Mouse (Mus musculus): ENCODE data around the gene Prg4. TPM values are rescaled to one million over a fixed set of nuclear protein-coding genes. Genes with fewer than 3 reads are reported as not detected.

The Prg4 gene
- total RNA-seq (2021) (10 to 100 TPM; 16.8 to 27.1 TPM), polyA plus RNA-seq (2012; rRNA removed) (9.1 and 9.7 TPM in 2 replicates)
- long read RNA-seq, partial matches to known transcripts: 3 of 5 reads
- long read RNA-seq, other reads (novel, unspliced or antisense): 2 of 5 reads

- H3K4me3 ChIP-seq: peak within 1 kb of the TSS; percentile 14; the same call in 1 of the 2 replicates
- intact Hi-C loops (cut with DNase I): no loop called here
Observed at GRCm38 (mm10) chr1:150466132-150466531, at the start of gene Prg4. TSS of gene Prg4 (minus strand) at chr1:150466165.

GRCm38 (mm10) chr1:150513041-150513440 is 47.1 kb upstream of the Prg4 start:
- Histone ChIP-seq H3K4me1 (ENCODE audit: control insufficient read depth, insufficient read depth, low read length) (no peaks in the 10 kb centered on the region), H3K27me3 (ENCODE audit: control insufficient read depth, insufficient read depth, low read length) (no peaks in the 10 kb centered on the region), H3K9ac (ENCODE audit: low read depth, low read length) (no peak overlapping the region), H3K36me3 (ENCODE audit: control insufficient read depth, insufficient read depth, low read length) (no peaks in the 10 kb centered on the region), H3K79me2 (replicated peaks; ENCODE audit: control insufficient read depth, insufficient read depth, low read length) (no peaks in the 10 kb centered on the region), H3K4me3 (no peak overlapping the region), H3K27ac (no peak overlapping the region)
- DNase-seq: no peak
- intact Hi-C loops (cut with DNase I): no loop called here
- TF ChIP-seq CTCF (IDR thresholded peaks at IDR 0.05) (no peak), EP300 (IDR thresholded peaks at IDR 0.05; ENCODE audit: insufficient read depth, low read depth, low read length) (no peak), POLR2A (IDR thresholded peaks at IDR 0.05; ENCODE audit: insufficient read depth, low read depth, low read length) (no peak)
- 89% methylated on average over 2 of the region's 2 CpGs for WGBS

More at GRCm38 (mm10) chr1:150466132-150466531, at the start of gene Prg4:
- Histone ChIP-seq H3K27ac (peak within 1 kb of the TSS; percentile 51), H3K36me3 (ENCODE audit: control insufficient read depth, insufficient read depth, low read length) (no peaks in the 10 kb centered on the region), H3K79me2 (replicated peaks; ENCODE audit: control insufficient read depth, insufficient read depth, low read length) (no peaks in the 10 kb centered on the region), H3K4me1 (ENCODE audit: control insufficient read depth, insufficient read depth, low read length) (peaks cover 1% of the 10 kb centered on the region), H3K9ac (ENCODE audit: low read depth, low read length) (no peak within 1 kb of the TSS), H3K27me3 (ENCODE audit: control insufficient read depth, insufficient read depth, low read length) (no peaks in the 10 kb centered on the region)
- 60% methylated on average over 3 of the region's 3 CpGs for WGBS
- no peak for DNase-seq
- no peak for TF ChIP-seq POLR2A (IDR thresholded peaks at IDR 0.05; ENCODE audit: insufficient read depth, low read depth, low read length)
- no peak for TF ChIP-seq CTCF (IDR thresholded peaks at IDR 0.05)
- no peak for TF ChIP-seq EP300 (IDR thresholded peaks at IDR 0.05; ENCODE audit: insufficient read depth, low read depth, low read length)

DNA sequence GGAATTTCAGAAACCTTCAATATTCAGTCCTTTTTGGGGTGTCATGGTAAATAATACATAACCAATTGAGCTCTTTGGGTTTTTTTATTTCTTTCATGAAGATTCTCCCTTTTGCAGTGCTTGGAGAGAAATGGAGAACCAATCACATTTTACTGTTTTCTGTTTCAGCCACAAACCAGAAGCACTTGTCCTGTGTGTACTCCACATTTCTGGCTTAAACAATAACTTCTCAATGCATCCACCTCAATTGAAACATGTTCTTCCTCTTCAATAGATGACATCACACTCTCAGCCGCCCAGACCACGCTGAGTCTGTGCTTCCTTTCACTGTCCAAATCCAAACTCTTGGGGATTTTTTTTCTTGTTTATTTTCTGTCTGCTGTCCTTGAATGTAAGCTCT is 39.8 kb upstream of the Prg4 start:
- TF ChIP-seq POLR2A (IDR thresholded peaks at IDR 0.05; ENCODE audit: insufficient read depth, low read depth, low read length) (no peak), CTCF (IDR thresholded peaks at IDR 0.05) (no peak)
- 23% methylated on average over 2 of the region's 2 CpGs for WGBS
- intact Hi-C loops (cut with DNase I): no loop called here

DNA sequence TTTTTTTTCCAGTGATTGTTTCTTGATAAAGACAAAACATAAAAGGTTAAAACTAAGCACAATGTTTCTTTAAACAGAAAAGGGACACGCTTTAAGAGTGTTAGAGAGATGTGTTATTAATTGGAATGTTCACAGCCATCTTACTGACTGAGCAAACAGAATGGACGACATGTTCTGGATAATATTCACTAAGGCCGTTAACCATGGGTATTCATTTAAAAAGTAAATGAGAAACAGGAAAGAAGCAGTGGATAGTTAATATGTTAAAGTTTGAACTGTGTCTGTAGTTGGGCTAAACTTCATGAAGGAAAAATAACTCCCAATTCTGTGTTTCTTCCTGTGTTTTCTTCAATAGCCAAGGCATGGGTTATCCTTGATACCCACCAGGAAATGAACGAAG is 37.4 kb upstream of the Prg4 start:
- no peak for DNase-seq
- no peaks in the 10 kb centered on the region for H3K27me3 ChIP-seq (ENCODE audit: control insufficient read depth, insufficient read depth, low read length)
- 85% methylated on average over 4 of the region's 4 CpGs for WGBS
- no peaks in the 10 kb centered on the region for H3K79me2 ChIP-seq (replicated peaks; ENCODE audit: control insufficient read depth, insufficient read depth, low read length)
- no peak overlapping the region for H3K27ac ChIP-seq
- no peaks in the 10 kb centered on the region for H3K36me3 ChIP-seq (ENCODE audit: control insufficient read depth, insufficient read depth, low read length)
- intact Hi-C loops (cut with DNase I): no loop called here
- no peak for TF ChIP-seq CTCF (IDR thresholded peaks at IDR 0.05)
- no peak for TF ChIP-seq POLR2A (IDR thresholded peaks at IDR 0.05; ENCODE audit: insufficient read depth, low read depth, low read length)
- TF ChIP-seq EP300 (IDR thresholded peaks at IDR 0.05; ENCODE audit: insufficient read depth, low read depth, low read length): no peak
- no peak overlapping the region for H3K4me3 ChIP-seq
- H3K4me1 ChIP-seq (ENCODE audit: control insufficient read depth, insufficient read depth, low read length): no peaks in the 10 kb centered on the region
- H3K9ac ChIP-seq (ENCODE audit: low read depth, low read length): no peak overlapping the region

More for the DNA sequence above, 39.8 kb upstream of the Prg4 start:
- H3K27me3 ChIP-seq (ENCODE audit: control insufficient read depth, insufficient read depth, low read length): no peaks in the 10 kb centered on the region
- no peak overlapping the region for H3K4me3 ChIP-seq
- no peaks in the 10 kb centered on the region for H3K4me1 ChIP-seq (ENCODE audit: control insufficient read depth, insufficient read depth, low read length)
- no peaks in the 10 kb centered on the region for H3K79me2 ChIP-seq (replicated peaks; ENCODE audit: control insufficient read depth, insufficient read depth, low read length)
- H3K27ac ChIP-seq: no peak overlapping the region
- H3K36me3 ChIP-seq (ENCODE audit: control insufficient read depth, insufficient read depth, low read length): no peaks in the 10 kb centered on the region
- DNase-seq: no peak
- H3K9ac ChIP-seq (ENCODE audit: low read depth, low read length): no peak overlapping the region

- TF ChIP-seq EP300 (IDR thresholded peaks at IDR 0.05; ENCODE audit: insufficient read depth, low read depth, low read length) (no peak), CTCF (IDR thresholded peaks at IDR 0.05) (no peak), POLR2A (IDR thresholded peaks at IDR 0.05; ENCODE audit: insufficient read depth, low read depth, low read length) (no peak)
- Histone ChIP-seq H3K79me2 (replicated peaks; ENCODE audit: control insufficient read depth, insufficient read depth, low read length) (no peaks in the 10 kb centered on the region), H3K4me1 (ENCODE audit: control insufficient read depth, insufficient read depth, low read length) (no peaks in the 10 kb centered on the region), H3K27ac (no peak overlapping the region), H3K27me3 (ENCODE audit: control insufficient read depth, insufficient read depth, low read length) (no peaks in the 10 kb centered on the region), H3K36me3 (ENCODE audit: control insufficient read depth, insufficient read depth, low read length) (no peaks in the 10 kb centered on the region), H3K9ac (ENCODE audit: low read depth, low read length) (no peak overlapping the region), H3K4me3 (no peak overlapping the region)
- DNase-seq: no peak
- WGBS: 90% methylated on average over 2 of the region's 2 CpGs
- intact Hi-C loops (cut with DNase I): loop anchor here (5.0 kb wide), 1 partner anchor 36 kb away; no protein-coding TSS in a partner anchor
Observed at GRCm38 (mm10) chr1:150498177-150498576, 32.2 kb upstream of the Prg4 start.

DNA sequence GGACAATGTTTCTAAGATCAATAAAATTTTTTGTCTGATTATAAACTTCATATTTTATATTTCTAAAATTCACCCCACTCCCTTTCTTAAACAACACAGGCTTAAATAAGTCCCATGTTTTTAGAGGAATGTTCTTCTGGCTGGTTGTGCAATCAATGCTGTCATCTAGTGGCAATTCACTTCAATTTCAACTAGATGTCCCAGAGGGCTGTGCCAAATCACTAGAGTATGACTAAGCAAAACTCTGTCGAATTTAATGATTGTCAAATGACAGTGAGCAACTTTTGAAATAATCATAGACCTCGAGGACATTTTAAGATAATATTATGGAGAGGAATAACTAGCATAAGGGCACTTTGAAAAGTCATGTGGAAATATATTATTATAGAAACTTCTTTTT is 31.7 kb upstream of the Prg4 start:
- WGBS: 36% methylated on average over 2 of the region's 2 CpGs
- Histone ChIP-seq H3K36me3 (ENCODE audit: control insufficient read depth, insufficient read depth, low read length) (no peaks in the 10 kb centered on the region), H3K4me3 (no peak overlapping the region), H3K4me1 (ENCODE audit: control insufficient read depth, insufficient read depth, low read length) (no peaks in the 10 kb centered on the region), H3K79me2 (replicated peaks; ENCODE audit: control insufficient read depth, insufficient read depth, low read length) (no peaks in the 10 kb centered on the region), H3K27ac (no peak overlapping the region), H3K9ac (ENCODE audit: low read depth, low read length) (no peak overlapping the region), H3K27me3 (ENCODE audit: control insufficient read depth, insufficient read depth, low read length) (no peaks in the 10 kb centered on the region)
- TF ChIP-seq EP300 (IDR thresholded peaks at IDR 0.05; ENCODE audit: insufficient read depth, low read depth, low read length) (no peak), POLR2A (IDR thresholded peaks at IDR 0.05; ENCODE audit: insufficient read depth, low read depth, low read length) (no peak), CTCF (IDR thresholded peaks at IDR 0.05) (peak; percentile 87)
- intact Hi-C loops (cut with DNase I): loop anchor here (2.0 to 5.0 kb wide), 2 partner anchors 35 to 55 kb away; no protein-coding TSS in a partner anchor
- DNase-seq: no peak

All from heart, adult 2 months (tissue).